Mouse (Mus musculus): ENCODE measurements around the gene Lin28a.

The Lin28a gene

DNA sequence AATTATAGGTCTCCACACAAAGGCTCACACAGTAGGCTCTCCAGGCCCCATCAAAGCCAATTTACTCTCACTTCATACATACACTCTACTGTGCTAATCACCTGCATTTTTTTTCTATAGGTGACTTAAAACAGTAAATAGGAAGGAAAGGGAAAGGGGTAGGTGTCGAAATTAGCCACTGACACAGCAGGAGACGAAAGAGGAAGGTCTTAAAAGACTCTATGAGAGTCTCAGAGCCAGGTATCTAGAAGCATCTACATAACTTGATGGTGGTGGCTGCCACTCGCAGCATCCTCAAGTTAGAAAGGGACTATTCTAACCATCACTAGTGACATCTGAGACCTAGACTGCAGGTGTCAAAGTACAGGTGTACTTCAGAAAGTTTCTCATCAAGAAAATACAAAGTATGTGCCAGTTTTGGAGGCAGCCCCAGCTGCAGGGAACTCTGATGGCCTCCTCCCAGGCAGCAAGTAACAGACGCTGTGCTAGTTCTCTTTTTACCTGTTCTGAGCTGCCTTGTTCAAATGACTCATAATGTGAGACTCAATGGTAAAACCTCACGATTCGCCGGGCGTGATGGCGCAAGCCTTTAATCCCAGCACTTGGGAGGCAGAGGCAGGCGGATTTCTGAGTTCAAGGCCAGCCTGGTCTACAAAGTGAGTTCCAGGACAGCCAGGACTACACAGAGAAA, 40.5 kb downstream of the Lin28a start:
- no peak for DNase-seq

DNA sequence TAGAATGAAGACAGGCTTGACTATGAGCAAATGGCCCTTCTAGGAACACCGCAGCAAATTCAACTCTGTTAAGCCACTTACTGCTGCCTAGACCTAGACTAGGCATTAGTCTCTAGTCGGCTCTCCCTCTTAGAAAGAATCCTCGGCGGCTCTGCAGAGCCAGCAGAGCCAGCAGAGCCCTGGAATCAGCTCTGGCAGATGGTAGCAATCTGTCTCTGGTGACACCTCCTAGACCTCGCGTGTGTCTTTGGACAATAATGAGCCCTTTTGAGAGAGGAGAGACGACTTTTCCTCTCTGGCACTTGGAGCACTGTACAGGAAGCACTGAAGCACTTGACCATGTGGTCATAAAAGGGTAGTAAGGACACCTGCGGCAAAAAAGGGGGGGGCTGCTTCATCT, 46.9 kb downstream of the Lin28a start:
- no peak for DNase-seq

DNA sequence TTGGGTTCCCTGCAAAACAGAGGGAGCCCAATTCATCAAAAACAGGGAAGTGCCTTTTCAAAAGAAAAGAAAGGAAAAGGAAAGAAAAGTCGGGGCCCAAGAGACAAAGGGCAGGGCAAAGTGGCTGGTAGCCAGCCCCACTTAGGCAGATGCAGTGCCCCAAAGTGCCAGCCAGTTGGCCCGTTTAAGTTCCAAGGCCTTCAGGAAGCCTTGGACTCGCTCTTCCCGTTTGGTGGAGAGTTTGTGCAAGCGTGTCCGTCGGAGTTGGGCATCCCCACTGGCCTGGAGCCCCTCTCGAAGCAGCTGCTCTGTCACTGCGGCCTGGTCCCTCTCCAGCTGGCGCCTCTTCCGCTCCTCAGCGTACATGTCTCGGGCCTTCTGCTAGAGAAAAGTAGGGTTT, 47.8 kb downstream of the Lin28a start:
- no peak for DNase-seq

DNA sequence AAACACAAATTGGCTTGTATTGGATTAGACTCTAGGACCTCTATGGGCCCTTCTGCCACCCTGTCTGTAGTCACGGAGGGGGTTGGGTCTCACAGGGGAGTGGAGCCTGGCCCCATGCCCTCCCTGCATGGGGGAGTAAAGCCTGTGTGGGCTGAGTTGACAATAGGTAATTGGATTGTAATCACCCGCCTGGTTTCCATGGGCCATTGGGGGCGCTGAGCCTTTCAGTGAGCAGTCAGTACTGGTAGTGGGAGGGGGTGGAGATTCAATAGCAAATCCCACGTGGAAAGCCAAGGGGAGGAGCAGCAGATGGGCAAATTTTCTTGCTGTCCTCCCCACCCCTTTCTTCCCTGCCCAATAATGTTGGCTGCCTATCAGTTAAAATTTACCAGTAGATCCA, 48.4 kb downstream of the Lin28a start:
- DNase-seq = peak; percentile 52

DNA sequence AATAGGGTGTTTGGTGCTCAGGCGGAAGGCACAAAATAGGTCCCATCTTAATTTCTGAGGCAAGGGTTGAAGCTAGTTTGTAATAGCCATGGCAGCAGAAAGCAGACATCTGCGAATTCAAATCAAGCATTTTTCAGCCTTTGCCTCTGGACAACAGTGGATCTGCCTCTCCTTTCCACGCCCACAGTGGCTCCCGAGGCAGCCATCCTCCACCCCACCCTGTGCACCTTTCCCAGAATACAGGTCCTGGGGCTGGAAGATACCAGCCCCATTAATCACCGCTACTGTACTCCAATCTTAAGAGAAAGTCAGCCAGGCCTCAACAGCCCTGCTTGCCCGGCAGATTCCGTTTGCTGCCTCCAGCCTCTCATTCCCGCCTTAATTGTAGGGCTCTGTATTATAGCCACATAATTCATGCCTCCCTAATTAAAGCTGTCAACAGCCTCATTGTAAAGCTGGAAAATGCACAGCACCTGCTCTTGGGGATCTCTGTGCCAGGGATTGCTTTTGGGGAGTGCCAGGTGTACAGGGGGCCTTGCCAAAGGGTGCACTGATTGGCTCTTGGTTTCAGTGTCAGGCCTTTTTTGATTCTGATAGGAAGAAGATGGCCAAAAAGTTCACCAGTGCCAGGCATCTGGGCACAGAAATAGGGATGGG, 49.4 kb downstream of the Lin28a start:
- DNase-seq = no peak

DNA sequence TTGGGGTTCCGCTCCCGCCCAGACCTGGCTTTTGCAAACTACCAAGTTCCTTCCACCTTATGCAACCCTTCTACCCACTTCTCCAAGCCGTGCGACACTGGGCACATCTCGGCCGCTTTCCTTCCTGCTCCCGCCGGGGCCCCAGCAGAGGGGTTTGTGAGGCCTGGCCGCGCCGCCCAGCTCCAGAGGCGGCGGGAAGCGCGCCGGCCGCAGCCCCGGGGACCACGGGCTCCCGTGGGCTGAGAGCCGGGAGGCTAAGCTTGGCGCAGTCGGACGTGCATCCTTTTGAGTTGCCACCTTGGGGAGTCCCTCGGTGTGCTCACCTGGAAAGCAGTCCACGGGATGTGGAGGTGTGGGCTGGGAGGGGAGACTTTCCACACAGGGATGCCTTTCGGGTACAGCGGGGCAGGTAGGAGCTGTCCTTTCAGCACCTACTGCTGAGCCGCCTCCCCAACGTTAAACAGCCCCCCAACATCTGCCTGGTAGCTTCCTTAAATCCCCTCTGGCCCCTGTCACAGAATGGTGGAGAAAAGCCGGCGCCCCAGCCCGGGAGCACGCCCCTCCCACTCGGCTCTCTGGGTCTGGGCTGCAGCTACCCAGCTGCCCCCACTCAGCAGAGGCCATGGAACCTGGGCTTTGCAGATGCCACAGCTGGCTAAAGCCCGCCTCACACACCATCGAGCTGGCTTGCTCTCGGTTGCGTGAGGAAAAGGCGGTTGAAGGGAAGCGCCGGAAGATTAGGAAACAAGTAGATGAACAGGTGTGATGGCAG, 50.3 kb downstream of the Lin28a start, which contains the start of gene Hmgn2:
Gene Hmgn2, minus strand, starts transcription at position 501 of the 772 bp plus-strand sequence.
- DNase-seq = peak; percentile 19

DNA sequence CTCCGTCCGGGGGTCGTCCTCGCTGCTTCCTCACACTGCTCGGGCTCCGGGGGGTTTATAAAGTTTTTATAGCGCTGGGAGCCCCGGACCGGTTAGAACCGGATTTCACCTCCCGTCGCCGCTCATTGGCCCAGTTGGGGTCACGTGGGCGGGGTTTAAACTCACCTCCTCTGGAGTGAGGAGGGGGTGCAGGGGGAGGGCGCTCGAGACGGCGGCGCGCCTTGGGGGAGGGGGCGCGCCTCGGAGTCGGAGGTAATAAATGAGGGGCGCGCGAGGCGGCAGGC, 50.8 kb downstream of the Lin28a start:
- DNase-seq = peak; percentile 94

DNA sequence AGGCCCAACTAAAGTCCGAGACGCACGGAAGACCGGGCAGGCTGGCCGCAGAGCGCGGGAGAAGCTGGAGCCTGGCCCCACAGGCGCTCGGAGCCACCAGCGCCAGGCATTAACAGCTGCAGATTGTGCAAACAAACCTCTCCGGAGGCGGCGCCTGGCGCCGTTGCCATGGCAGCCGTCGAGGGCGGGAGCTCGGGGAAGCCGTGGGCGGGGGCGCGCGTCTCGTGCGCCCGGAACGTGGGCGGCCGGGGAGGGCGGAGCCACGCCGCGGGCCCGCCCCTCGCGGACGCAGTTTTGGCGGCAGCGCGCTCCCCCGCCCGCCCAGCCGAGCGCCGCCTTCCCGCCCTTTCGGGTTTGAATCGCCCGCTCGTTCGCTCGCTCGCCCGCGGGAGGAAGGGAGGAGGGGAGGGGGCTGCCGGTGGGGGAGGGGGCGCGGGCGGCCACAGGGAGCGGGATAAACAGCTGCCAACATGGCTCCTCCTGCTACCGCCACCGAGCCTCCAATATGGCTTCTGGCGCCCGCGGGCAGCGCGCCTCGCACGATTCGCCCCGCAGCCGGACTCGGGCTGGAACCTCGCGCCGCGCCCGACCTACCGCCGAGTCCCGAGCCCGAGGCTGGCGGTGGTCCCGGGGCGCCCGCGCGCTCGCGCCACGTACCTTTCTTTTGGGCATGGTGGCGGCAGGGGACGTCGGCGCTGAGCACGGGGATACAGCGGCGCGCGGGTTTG, 51.3 kb downstream of the Lin28a start:
- peak; percentile 98 for DNase-seq

DNA sequence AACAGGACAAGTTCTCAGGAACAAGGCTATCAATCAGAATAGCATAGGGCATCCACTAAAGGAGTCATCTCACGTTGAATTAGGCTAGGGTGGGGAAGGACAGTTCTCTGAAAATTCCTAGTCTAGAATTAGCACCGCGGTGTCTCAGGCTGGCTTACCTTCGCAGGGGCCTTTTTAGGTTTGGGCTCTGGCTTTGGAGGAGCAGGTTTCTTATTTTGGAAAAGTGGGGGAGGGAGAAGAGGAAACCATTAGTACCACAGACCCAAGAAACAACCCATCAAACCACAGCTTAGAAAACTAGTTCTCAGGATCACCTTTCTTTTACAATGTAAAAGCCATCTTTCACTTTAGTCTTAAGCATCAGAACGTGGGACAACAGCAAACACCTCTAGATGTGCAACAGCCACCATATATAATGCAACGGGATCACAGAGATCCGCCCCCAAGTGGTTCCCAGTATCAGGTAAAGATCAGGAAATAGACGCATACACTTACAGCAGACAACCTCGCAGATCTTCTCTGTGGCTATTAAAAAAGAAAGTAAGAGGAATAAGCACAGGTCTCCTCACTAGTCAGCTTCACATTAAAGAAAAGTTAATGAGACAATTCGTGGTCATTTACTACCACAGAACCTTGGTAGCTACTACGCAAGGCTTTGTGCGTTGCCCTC, 52.2 kb downstream of the Lin28a start:
- DNase-seq = no peak

DNA sequence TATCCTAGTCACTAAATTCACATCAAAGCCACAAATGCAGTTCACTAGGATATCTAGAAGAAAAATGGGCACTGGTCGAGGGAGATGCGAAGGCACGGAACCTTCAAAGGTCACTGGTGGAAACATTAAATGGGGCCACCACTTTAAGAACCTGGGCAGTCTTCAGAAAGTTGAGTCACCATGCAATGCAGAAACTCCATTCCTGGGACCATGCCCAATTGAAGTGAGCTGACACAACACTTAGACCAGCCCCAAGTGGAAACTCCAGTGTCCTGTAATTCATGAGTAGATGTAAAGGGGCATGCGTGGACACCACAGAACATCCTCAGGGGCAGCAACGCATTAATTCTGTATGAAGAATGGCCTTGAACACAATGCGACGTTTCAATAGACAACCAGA, 56.1 kb downstream of the Lin28a start:
- DNase-seq = no peak

DNA sequence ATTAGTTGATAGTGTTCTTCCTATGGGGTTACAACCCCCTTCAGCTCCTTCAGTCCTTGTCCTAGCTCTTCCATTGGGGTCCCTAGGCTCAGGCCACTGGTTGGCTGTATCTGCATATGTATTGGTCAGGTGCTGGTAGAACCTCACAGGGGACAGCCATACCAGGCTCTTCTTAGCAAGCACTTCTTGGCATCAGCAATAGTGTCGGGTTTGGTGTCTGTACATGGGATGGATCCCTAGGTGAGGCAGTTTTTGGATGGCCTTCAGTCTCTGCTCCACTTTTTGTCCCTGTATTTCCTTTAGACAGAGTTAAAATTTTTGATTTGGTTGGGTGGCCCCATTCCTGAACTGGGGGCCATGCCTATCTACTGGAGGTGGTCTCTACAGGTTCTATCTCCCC, 59.8 kb downstream of the Lin28a start:
- no peak for DNase-seq

DNA sequence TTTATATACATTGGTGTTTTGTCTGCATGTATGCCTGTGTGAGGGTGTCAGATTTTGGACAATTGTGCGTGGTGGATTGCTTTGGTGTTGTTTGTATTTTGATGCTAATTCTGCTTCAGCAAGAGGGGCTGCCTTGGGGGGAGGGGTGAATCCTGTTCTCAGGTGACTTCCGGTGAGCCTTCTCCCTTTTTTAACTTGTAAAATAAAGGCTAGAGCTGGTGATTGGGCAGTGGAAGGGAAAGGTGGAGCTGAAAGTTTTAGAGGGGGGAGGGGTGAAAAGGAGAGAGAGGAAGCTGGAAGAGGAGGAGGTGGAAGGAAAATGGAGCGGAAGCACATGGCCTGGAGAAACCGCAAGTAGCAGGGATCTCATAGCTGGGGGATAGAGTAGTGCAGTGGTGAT, 62.3 kb downstream of the Lin28a start:
- no peak for DNase-seq

Measured in layer of hippocampus, adult 9-11 months (tissue).